Mouse (Mus musculus) embryonic fibroblast, embryonic 13.5 days (primary cell): ENCODE measurements around the gene Crygs.

ENCODE experiments used
- CTCF ChIP-seq: IDR thresholded peaks from 2 replicates; pipeline ENCODE4 v1.5.1; 2011; ENCODE audit warnings: mild to moderate bottlenecking, control low read depth, low read length, moderate library complexity, borderline replicate concordance; ENCODE audit not compliant: insufficient read depth
- POLR2A ChIP-seq: IDR thresholded peaks from 2 replicates; pipeline ENCODE4 v1.6.1; 2011; ENCODE audit warnings: low read depth, mild to moderate bottlenecking, control low read depth, low read length, moderate library complexity

DNA sequence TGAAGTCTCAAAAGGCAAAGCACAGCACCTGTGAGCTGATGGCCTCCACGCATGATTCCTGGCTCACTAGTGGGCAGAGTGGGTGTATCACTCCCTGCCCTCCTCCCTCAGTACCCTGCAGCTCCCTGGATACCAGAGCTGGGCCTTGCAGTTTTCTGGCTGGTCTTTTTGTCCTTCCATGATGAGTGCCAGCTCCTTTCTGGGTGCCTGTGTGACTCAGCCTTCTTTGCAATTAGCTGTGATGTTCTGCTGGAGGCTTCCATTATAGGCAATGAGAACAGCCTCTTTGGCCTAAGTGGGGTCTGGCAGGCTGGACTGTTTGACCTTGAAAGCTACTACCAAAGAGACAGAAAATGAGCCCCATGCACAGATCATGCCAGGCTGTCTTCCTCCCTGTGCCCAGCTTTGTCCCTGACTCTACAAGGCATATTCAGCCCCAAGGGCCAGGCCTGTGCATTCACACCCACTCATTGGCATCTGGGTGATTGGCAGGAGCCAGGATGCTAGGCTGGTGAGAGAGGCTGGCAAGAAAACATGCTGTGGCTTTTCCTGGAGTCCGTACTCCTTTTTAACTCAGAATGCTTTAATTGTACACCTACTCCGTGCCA, 32.0 kb downstream of the Crygs start:
- TF ChIP-seq CTCF, result no peak
- no peak for TF ChIP-seq POLR2A
